Mouse (Mus musculus): ENCODE data around the gene Gpr152.
A peak's percentile ranks its signal among the peaks of the same experiment; 100 is the strongest.

Gpr152 gene

DNA sequence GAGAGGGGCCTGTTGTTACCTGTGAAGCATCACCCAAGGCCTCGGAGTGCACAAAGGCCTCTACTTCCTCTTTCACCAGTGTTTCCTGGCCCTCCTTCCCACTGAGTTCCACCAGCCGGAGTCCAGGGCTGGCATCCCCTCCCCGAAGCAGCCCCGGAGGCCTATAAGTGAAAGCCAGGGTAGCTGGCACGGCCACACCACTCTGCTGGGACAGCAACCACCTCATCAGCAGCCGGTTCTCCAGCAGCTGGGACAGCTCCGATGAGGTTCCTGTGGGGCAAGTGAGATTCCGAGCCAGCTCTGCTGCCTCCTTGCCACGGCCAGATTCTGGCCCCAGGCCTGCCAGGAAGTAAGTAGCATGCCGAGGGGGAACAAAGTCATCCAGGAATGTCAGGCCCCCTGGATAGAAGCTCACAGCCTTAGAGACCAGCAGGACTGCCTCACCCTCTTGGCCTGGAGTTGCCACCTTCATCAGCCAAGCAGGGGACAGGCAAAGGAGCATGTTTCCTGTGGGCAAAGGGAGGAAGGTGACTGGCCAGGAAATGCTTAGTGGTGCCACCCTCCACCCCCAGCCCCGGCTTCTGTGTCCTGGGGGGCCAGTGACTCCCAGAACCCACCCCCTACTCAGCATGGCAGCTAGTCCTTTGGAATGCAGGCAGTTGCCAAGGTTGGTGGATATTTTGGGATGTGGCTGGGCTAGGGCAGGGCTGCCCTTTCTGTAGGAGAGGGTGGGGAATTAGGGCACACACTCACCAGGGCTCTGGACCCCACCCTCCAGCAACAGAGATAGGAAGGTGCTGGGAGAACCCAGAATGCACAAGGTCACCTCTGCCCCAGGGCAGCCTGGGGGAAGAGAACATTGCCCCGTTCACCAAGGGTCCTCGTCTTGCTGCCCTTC, 32.1 kb downstream of the Gpr152 start:
- DNase-seq (ENCODE audit: low read depth, low spot score), result no peak

GRCm38 (mm10) chr19:4172925-4173324, 33.3 kb downstream of the Gpr152 start:
- no peak for DNase-seq (ENCODE audit: low read depth, low spot score)

- DNase-seq (ENCODE audit: low read depth, low spot score), result peak; percentile 57
Measured at GRCm38 (mm10) chr19:4175368-4175947, 35.9 kb downstream of the Gpr152 start, which contains the start of gene Carns1. TSS of gene Carns1 (minus strand) at chr19:4175479.

GRCm38 (mm10) chr19:4180411-4180810, 40.8 kb downstream of the Gpr152 start:
- DNase-seq (ENCODE audit: low read depth, low spot score), result no peak

GRCm38 (mm10) chr19:4181892-4182291, 42.3 kb downstream of the Gpr152 start:
- DNase-seq (ENCODE audit: low read depth, low spot score), result peak; percentile 71

GRCm38 (mm10) chr19:4183689-4184088, 44.1 kb downstream of the Gpr152 start:
- DNase-seq (ENCODE audit: low read depth, low spot score), result no peak

- peak; percentile 61 for DNase-seq (ENCODE audit: low read depth, low spot score)
Measured at GRCm38 (mm10) chr19:4184976-4185975, 45.7 kb downstream of the Gpr152 start.

DNA sequence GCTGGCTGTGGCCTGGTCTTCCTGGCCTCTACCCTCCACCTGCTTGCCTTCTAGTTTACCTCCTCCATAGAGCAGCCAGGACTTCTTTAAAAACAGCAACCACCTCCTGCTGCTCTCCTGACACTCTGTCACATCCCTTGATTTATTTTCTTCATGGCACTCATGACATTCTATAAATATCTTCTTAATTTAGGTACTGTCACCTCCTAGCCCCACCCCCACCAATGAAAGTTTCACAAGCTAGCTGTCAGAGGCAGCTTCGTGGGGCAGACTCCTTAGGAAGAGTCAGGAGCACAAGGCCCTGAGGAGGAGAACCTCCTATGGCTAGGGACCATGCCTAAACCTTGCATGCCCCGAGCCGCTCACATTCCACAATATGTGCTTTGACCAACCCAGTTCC, 47.7 kb downstream of the Gpr152 start:
- DNase-seq (ENCODE audit: low read depth, low spot score), result no peak

DNA sequence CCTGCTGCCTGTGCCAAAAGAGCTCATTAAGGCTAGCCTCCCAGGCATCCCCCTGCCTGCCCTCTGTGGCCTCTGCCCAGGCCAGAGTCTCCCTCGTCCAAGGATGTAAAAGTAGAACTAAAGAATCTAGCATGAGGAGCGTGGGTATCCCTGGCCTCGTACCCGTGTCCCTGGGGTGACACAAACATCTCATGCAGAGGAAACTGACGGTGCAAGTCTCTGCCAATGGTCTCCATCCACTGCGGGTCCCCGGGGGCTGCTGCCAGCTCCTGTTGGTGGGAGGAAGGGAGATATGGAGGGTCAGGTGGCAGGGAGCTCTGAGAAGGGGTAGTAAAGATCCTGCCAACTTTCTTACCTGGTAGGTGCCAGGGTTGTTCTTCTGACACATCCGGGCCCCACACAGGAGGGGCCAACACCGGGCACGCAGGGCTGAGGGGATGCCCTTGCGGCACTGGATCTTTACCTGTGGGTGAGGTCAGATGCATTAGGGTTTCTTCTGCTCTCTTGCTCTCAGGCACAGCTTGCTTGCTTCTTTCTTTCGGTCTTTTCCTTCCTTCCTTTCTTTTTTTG, 49.5 kb downstream of the Gpr152 start:
- no peak for DNase-seq (ENCODE audit: low read depth, low spot score)

GRCm38 (mm10) chr19:4190831-4191334, 51.3 kb downstream of the Gpr152 start, which contains the start of gene Tbc1d10c:
TSS of gene Tbc1d10c (minus strand) at chr19:4191284.
- no peak for DNase-seq (ENCODE audit: low read depth, low spot score)

DNA sequence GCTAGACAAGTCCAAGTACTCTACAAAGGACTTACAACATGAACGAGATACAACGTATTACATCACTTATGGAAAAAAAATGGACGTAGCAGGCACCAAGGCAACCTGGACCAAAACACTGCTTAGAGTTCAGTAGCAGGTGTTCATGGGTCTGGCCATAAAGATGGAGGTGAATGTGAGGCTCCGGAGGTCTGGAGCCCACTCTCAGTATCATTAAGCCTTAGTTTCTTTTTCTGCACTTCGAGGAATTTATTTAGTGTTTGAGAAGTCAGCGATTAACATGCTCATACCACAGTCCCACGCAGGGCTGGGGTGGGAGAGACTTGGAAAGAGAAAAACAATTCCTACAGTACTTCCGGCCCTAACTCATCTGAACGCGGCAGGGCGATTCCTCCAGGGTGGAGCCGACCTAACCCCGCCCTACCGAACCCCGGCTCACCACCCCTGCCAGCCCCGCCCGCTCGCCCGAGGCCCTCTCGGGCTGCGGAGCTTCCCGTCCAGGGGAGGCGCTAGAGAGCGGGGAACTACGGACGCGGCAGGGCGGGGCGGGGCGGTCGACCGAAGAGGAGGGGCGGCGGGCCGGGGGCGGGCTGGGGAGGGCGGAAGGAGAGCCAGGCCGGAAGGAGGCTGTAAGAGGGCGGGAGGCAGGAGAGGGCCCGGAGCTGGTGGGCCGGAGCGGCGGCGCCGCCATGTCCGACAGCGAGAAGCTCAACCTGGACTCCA, 52.1 kb downstream of the Gpr152 start, which contains the start of gene Ppp1ca:
Gene Ppp1ca, plus strand, starts transcription at position 538 of the 723 bp plus-strand sequence.
- peak; percentile 97 for DNase-seq (ENCODE audit: low read depth, low spot score)

DNA sequence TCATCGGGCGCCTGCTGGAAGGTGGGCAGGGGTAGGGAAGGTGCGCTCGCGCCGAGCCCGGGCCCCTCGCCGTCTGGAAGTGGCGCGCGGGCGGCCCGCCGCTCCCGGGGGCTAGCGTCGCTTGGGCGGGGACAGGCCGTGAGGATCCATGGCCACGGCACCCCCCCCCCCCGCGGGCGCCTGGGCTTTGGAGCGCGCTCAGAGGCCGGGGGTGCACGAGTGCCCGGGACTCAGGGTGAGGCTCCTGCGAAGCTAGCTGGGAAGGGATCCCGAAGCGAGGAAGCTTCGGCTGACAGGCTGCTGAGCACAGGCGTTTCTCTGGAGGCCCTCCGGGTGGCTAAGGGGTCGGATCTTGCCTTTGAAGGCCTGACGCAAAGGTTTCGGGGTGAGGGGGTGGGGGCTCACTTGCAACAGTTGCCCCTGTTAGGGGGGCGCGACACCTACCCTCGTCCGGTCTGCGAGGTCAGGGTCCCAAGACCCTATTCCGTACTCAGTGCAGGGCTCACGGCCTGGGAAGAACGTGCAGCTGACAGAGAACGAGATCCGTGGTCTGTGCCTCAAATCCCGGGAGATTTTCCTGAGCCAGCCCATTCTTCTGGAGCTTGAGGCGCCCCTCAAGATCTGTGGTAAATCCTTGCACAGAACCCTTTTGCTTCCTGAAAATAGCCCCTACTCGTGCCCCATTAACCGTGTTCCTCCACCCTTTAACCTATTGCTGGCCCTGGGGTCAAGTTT, 52.8 kb downstream of the Gpr152 start:
- no peak for DNase-seq (ENCODE audit: low read depth, low spot score)

DNA sequence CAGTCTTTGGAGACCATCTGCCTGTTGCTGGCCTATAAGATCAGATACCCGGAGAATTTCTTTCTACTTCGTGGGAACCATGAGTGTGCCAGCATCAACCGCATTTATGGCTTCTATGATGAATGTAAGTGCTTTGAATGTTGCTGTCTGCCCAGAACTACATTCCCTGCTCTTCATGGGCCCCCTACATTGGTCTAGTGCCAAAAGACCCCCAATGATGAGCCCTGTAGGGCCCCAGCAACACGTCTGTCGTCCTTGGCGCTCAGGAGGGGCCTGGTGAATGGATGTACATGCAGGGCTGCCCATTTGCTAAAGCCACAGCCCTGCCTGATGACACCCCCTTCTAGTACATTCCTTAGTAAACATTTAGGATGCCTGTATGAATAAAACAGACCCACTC, 53.5 kb downstream of the Gpr152 start:
- no peak for DNase-seq (ENCODE audit: low read depth, low spot score)

GRCm38 (mm10) chr19:4194021-4194724, 54.6 kb downstream of the Gpr152 start:
- no peak for DNase-seq (ENCODE audit: low read depth, low spot score)

GRCm38 (mm10) chr19:4194776-4195650, 55.4 kb downstream of the Gpr152 start:
- DNase-seq (ENCODE audit: low read depth, low spot score), result no peak
